Mouse (Mus musculus): ENCODE data around the gene Rinl. TPM values are rescaled to one million over a fixed set of nuclear protein-coding genes. Genes with fewer than 3 reads are reported as not detected.

The Rinl gene
- polyA plus RNA-seq, 1 experiment from 2014 or later, result 7.0 TPM

- H3K9me3 ChIP-seq (ENCODE audit: low read length), result no peaks in the 10 kb centered on the region
- peak overlapping the region; percentile 98 for H3K27ac ChIP-seq (ENCODE audit: low read length)
- H3K36me3 ChIP-seq (ENCODE audit: insufficient read depth, low read length), result no peaks in the 10 kb centered on the region
- no peak for ATAC-seq (ENCODE audit: low FRiP score, low TSS enrichment)
- peak overlapping the region; percentile 65 for H3K9ac ChIP-seq (replicated peaks; ENCODE audit: low read length)
- peaks cover 43% of the 10 kb centered on the region for H3K4me1 ChIP-seq (ENCODE audit: insufficient read depth, low read length)
- H3K4me3 ChIP-seq (ENCODE audit: low read length), result no peak overlapping the region
- 17% methylated on average over 4 of the region's 4 CpGs for WGBS
- H3K27me3 ChIP-seq (ENCODE audit: insufficient read depth, low read length), result no peaks in the 10 kb centered on the region
- peak overlapping the region; percentile 44; the same call in 1 of the 2 replicates for H3K4me2 ChIP-seq (replicated peaks; ENCODE audit: low read depth, low read length)
Measured at GRCm38 (mm10) chr7:28803756-28804155, 15.0 kb downstream of the Rinl start.

- Histone ChIP-seq H3K9ac (replicated peaks; ENCODE audit: low read length) (no peak overlapping the region), H3K27me3 (ENCODE audit: insufficient read depth, low read length) (no peaks in the 10 kb centered on the region), H3K4me2 (replicated peaks; ENCODE audit: low read depth, low read length) (no peak overlapping the region), H3K36me3 (ENCODE audit: insufficient read depth, low read length) (no peaks in the 10 kb centered on the region), H3K9me3 (ENCODE audit: low read length) (no peaks in the 10 kb centered on the region), H3K4me3 (ENCODE audit: low read length) (no peak overlapping the region), H3K4me1 (ENCODE audit: insufficient read depth, low read length) (peaks cover 36% of the 10 kb centered on the region), H3K27ac (ENCODE audit: low read length) (no peak overlapping the region)
- 74% methylated on average over 4 of the region's 4 CpGs for WGBS
- no peak for ATAC-seq (ENCODE audit: low FRiP score, low TSS enrichment)
Measured at GRCm38 (mm10) chr7:28806869-28807268, 18.1 kb downstream of the Rinl start.

GRCm38 (mm10) chr7:28807641-28808220 is 19.0 kb downstream of the Rinl start:
- peak overlapping the region; percentile 100 for H3K27ac ChIP-seq (ENCODE audit: low read length)
- WGBS, result 33% methylated on average over 8 of the region's 8 CpGs
- no peaks in the 10 kb centered on the region for H3K9me3 ChIP-seq (ENCODE audit: low read length)
- no peaks in the 10 kb centered on the region for H3K27me3 ChIP-seq (ENCODE audit: insufficient read depth, low read length)
- H3K9ac ChIP-seq (replicated peaks; ENCODE audit: low read length), result peak overlapping the region; percentile 96
- peaks cover 36% of the 10 kb centered on the region for H3K4me1 ChIP-seq (ENCODE audit: insufficient read depth, low read length)
- no peak for ATAC-seq (ENCODE audit: low FRiP score, low TSS enrichment)
- H3K4me3 ChIP-seq (ENCODE audit: low read length), result peak overlapping the region; percentile 78
- H3K4me2 ChIP-seq (replicated peaks; ENCODE audit: low read depth, low read length), result peak overlapping the region; percentile 98
- peaks cover 2% of the 10 kb centered on the region; the same call in 1 of the 2 replicates for H3K36me3 ChIP-seq (ENCODE audit: insufficient read depth, low read length)

- peaks cover 9% of the 10 kb centered on the region for H3K36me3 ChIP-seq (ENCODE audit: insufficient read depth, low read length)
- peaks cover 36% of the 10 kb centered on the region for H3K4me1 ChIP-seq (ENCODE audit: insufficient read depth, low read length)
- H3K9ac ChIP-seq (replicated peaks; ENCODE audit: low read length), result peak within 1 kb of the TSS; percentile 96
- H3K9me3 ChIP-seq (ENCODE audit: low read length), result no peaks in the 10 kb centered on the region
- WGBS, result 3% methylated on average over 35 of the region's 35 CpGs
- peak within 1 kb of the TSS; percentile 98 for H3K4me2 ChIP-seq (replicated peaks; ENCODE audit: low read depth, low read length)
- H3K27ac ChIP-seq (ENCODE audit: low read length), result peak within 1 kb of the TSS; percentile 100
- peak; percentile 9 for ATAC-seq (ENCODE audit: low FRiP score, low TSS enrichment)
- no peaks in the 10 kb centered on the region for H3K27me3 ChIP-seq (ENCODE audit: insufficient read depth, low read length)
- H3K4me3 ChIP-seq (ENCODE audit: low read length), result peak within 1 kb of the TSS; percentile 78
Measured at GRCm38 (mm10) chr7:28808221-28808941, 19.6 kb downstream of the Rinl start, which contains the start of gene Hnrnpl. Gene Hnrnpl (plus strand): TSS chr7:28808541.

GRCm38 (mm10) chr7:28808957-28809393 is 20.2 kb downstream of the Rinl start:
- WGBS, result 0% methylated on average over 30 of the region's 32 CpGs
- Histone ChIP-seq H3K27me3 (ENCODE audit: insufficient read depth, low read length) (no peaks in the 10 kb centered on the region), H3K9ac (replicated peaks; ENCODE audit: low read length) (peak overlapping the region; percentile 96), H3K9me3 (ENCODE audit: low read length) (no peaks in the 10 kb centered on the region), H3K4me3 (ENCODE audit: low read length) (peak overlapping the region; percentile 78), H3K36me3 (ENCODE audit: insufficient read depth, low read length) (peaks cover 15% of the 10 kb centered on the region), H3K4me1 (ENCODE audit: insufficient read depth, low read length) (peaks cover 36% of the 10 kb centered on the region), H3K4me2 (replicated peaks; ENCODE audit: low read depth, low read length) (peak overlapping the region; percentile 98), H3K27ac (ENCODE audit: low read length) (peak overlapping the region; percentile 100)
- ATAC-seq (ENCODE audit: low FRiP score, low TSS enrichment), result peak; percentile 74

GRCm38 (mm10) chr7:28809401-28810089 is 20.8 kb downstream of the Rinl start:
- WGBS, result under 1% methylated on average over 35 of the region's 35 CpGs
- peak overlapping the region; percentile 100 for H3K27ac ChIP-seq (ENCODE audit: low read length)
- H3K4me2 ChIP-seq (replicated peaks; ENCODE audit: low read depth, low read length), result peak overlapping the region; percentile 98
- peak; percentile 23 for ATAC-seq (ENCODE audit: low FRiP score, low TSS enrichment)
- H3K9ac ChIP-seq (replicated peaks; ENCODE audit: low read length), result peak overlapping the region; percentile 96
- H3K27me3 ChIP-seq (ENCODE audit: insufficient read depth, low read length), result no peaks in the 10 kb centered on the region
- H3K4me1 ChIP-seq (ENCODE audit: insufficient read depth, low read length), result peaks cover 36% of the 10 kb centered on the region
- no peaks in the 10 kb centered on the region for H3K9me3 ChIP-seq (ENCODE audit: low read length)
- peaks cover 21% of the 10 kb centered on the region for H3K36me3 ChIP-seq (ENCODE audit: insufficient read depth, low read length)
- peak overlapping the region; percentile 78 for H3K4me3 ChIP-seq (ENCODE audit: low read length)

GRCm38 (mm10) chr7:28810107-28811066 is 21.6 kb downstream of the Rinl start:
- WGBS, result under 1% methylated on average over 70 of the region's 70 CpGs
- peak overlapping the region; percentile 97 for H3K9ac ChIP-seq (replicated peaks; ENCODE audit: low read length)
- peak overlapping the region; percentile 100 for H3K27ac ChIP-seq (ENCODE audit: low read length)
- H3K27me3 ChIP-seq (ENCODE audit: insufficient read depth, low read length), result no peaks in the 10 kb centered on the region
- H3K4me3 ChIP-seq (ENCODE audit: low read length), result peak overlapping the region; percentile 86
- peak overlapping the region; percentile 98 for H3K4me2 ChIP-seq (replicated peaks; ENCODE audit: low read depth, low read length)
- peaks cover 29% of the 10 kb centered on the region for H3K36me3 ChIP-seq (ENCODE audit: insufficient read depth, low read length)
- no peaks in the 10 kb centered on the region for H3K9me3 ChIP-seq (ENCODE audit: low read length)
- peaks cover 43% of the 10 kb centered on the region for H3K4me1 ChIP-seq (ENCODE audit: insufficient read depth, low read length)
- peak; percentile 92 for ATAC-seq (ENCODE audit: low FRiP score, low TSS enrichment)

GRCm38 (mm10) chr7:28811228-28811627 is 22.5 kb downstream of the Rinl start:
- Histone ChIP-seq H3K27me3 (ENCODE audit: insufficient read depth, low read length) (no peaks in the 10 kb centered on the region), H3K4me2 (replicated peaks; ENCODE audit: low read depth, low read length) (peak overlapping the region; percentile 92), H3K9me3 (ENCODE audit: low read length) (no peaks in the 10 kb centered on the region), H3K4me1 (ENCODE audit: insufficient read depth, low read length) (peaks cover 51% of the 10 kb centered on the region), H3K36me3 (ENCODE audit: insufficient read depth, low read length) (peaks cover 37% of the 10 kb centered on the region), H3K27ac (ENCODE audit: low read length) (peak overlapping the region; percentile 99), H3K4me3 (ENCODE audit: low read length) (peak overlapping the region; percentile 86), H3K9ac (replicated peaks; ENCODE audit: low read length) (peak overlapping the region; percentile 97)
- WGBS, result under 1% methylated on average over 40 of the region's 40 CpGs
- ATAC-seq (ENCODE audit: low FRiP score, low TSS enrichment), result peak; percentile 20; the same call in 1 of the 2 replicates

Data from kidney, embryonic 16.5 days (tissue).